Mouse (Mus musculus) midbrain, embryonic 16.5 days (tissue): ENCODE data around the gene Rnf207. TPM values are rescaled to one million over a fixed set of nuclear protein-coding genes. Genes with fewer than 3 reads are reported as not detected.

Experiments
- polyA plus RNA-seq: library from polyadenylated mRNA; unstranded; fragments of >200 nt; fragmentation: Nextera tagmentation; extraction: Ambion mirVana; gene quantifications from 2 replicates; pipeline ENCODE4 v1.2.1, GENCODE M21; 2015

Rnf207 gene
- polyA plus RNA-seq, 1 experiment from 2014 or later: 9.5 TPM

Other genes with a start within 250 kb of the Rnf207 start
- gene Plekhg5, start 246.5 kb downstream of the Rnf207 start, polyA plus RNA-seq: 11.8 and 13.1 TPM in 2 replicates
- 0.37 and 0.83 TPM in 2 replicates for gene Tnfrsf25, start 203.1 kb downstream of the Rnf207 start, polyA plus RNA-seq
- 0.14 and 0.25 TPM in 2 replicates for gene Espn, start 166.6 kb downstream of the Rnf207 start, polyA plus RNA-seq
- gene Hes2, start 160.1 kb downstream of the Rnf207 start, polyA plus RNA-seq: not detected in 2 replicates
- 437 and 480 TPM in 2 replicates for gene Acot7, start 140.9 kb downstream of the Rnf207 start, polyA plus RNA-seq
- 13.8 and 16.2 TPM in 2 replicates for gene Gpr153, start 44.8 kb downstream of the Rnf207 start, polyA plus RNA-seq
- 0.19 and 0.41 TPM in 2 replicates for gene Hes3, start 27.3 kb downstream of the Rnf207 start, polyA plus RNA-seq
- 20.6 and 20.7 TPM in 2 replicates for gene Icmt, start 21.8 kb downstream of the Rnf207 start, polyA plus RNA-seq
- 117 and 136 TPM in 2 replicates for gene Rpl22, start 6.7 kb upstream of the Rnf207 start, polyA plus RNA-seq
- gene Chd5, start 19.7 kb upstream of the Rnf207 start, polyA plus RNA-seq: 55.2 and 66.7 TPM in 2 replicates
- gene Nphp4, start 157.7 kb upstream of the Rnf207 start, polyA plus RNA-seq: 5.7 and 6.4 TPM in 2 replicates
- gene Kcnab2, start 158.9 kb upstream of the Rnf207 start, polyA plus RNA-seq: 23.6 and 29.8 TPM in 2 replicates